Mouse (Mus musculus) neural tube, embryonic 10.5 days (tissue): ENCODE measurements around the gene Wdr26.

Experiments used
- DNase-seq: peaks from one replicate; pipeline ENCODE4 v3.0.0-alpha.2; 2017; ENCODE audit warnings: low spot score; ENCODE audit errors: extremely low spot score

The Wdr26 gene

DNA sequence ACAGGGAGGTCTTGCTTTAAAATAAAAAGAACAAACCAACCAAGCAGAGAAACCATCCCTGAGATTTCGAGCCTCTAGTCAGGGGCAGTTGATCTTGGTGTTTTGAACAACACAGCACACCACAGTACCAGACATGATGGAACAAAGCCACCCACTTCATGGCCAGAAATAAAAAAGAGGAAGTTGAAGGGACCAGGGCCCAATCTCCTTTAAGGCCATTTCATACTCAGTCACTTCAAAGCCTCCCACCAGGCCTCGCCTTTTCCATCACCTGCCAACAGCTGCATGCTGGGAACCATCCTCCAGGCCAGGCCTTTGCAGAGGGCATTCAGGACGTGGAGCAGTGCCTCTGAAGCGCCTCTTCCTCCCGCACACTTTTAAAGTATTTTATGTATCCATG is 25.5 kb upstream of the Wdr26 start:
- DNase-seq = no peak

DNA sequence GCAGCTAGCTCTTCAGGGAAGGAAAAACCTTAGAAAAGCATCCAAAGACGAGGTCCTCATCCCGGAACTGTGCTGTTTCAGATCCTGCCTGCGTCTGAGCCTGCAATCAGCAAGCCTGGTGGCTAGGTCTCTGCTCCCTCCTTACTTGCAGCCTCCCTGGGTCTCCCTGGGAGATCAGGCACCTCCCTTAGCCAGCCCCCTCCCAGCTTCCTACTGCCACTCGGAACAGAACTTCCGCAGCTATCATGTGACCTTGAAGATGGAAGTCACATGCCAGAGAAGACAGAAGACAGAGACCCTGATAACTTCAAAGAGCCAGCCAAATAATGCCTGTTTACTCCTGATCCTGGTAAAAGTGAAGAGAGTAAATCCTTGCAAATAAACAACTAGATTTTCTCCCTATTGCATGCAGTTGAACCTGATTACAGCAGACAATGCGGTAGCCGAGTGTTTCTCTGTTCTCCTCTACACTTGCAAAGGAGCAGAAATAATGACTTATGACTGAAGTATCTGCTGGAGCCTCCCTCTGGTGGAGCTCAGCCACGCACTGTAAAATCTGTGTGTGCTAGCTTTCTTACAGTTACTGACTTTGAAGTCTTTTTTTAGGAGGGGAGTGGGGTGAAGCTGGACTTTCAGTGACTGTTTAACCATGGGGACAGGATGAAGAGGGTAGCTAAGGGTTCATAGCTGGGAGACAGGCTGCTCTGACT is 22.7 kb upstream of the Wdr26 start:
- no peak for DNase-seq

DNA sequence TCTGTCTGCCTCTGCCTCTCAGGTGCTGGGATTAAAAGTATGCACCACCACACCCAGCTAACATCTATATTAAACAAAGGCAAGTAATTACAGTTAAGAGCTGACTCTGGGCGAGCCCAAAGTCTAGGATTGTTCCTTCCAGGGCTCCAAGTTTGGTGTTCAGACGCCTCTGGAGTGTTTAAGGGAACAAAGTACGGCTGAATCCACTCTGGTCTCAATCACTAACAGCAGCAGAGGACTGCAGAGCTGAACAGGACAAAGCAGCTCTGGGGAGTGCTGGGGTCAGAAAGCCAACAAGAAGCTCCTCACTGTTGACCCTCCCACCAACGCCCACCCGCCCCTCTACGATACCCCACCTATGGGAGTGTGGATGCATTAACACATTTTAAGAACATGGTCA is 21.9 kb upstream of the Wdr26 start:
- DNase-seq = no peak

- DNase-seq = peak; percentile 69
These were observed 20.7 kb upstream of the Wdr26 start for GRCm38 (mm10) chr1:181232307-181233027.

- DNase-seq = no peak
These were observed 20.0 kb upstream of the Wdr26 start for GRCm38 (mm10) chr1:181231821-181232220.

DNA sequence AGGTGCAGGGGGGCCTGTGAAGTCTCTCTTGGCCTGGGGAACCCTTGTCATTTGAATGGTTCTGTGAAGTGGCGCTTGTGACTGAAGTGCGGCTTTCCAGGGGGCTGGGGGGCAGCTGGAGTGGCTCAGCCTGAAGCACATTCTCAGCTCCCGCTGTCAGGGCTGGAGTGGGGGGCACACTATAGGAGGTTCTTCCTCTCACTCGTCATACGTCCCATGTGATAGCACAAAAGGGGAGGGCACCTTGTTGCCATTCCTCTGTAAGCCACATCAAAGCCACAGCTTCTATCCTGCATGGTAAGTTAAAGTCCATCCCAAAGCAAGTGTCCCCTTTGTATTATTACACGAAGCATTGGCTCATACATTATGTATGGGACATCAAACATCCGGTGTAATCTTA is 19.5 kb upstream of the Wdr26 start:
- no peak for DNase-seq

- no peak for DNase-seq
These were observed 18.9 kb upstream of the Wdr26 start for GRCm38 (mm10) chr1:181230731-181231148.

DNA sequence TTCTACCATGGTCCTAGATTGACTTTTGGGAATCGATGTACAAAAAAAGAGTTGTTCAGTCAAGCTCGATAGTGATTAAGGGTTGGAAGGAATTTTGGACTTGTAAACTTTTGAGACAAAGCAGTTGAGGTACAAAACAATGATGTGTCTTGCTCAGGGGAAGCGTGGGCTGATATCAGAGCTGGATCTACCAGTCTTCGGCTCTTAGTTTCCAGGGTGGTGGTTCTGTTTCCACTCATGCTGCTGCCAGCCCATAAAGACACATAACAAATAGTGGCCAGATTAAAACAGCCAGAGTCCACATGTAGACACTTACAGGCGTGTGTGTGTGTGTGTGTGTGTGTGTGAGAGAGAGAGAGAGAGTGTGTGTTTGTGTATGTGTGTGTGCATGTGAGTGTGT is 17.2 kb upstream of the Wdr26 start:
- DNase-seq = no peak

- DNase-seq = no peak
These were observed 16.8 kb upstream of the Wdr26 start for GRCm38 (mm10) chr1:181228591-181228990.

- DNase-seq = no peak
These were observed 16.0 kb upstream of the Wdr26 start for GRCm38 (mm10) chr1:181227804-181228203.

GRCm38 (mm10) chr1:181226850-181227249 is 15.0 kb upstream of the Wdr26 start:
- no peak for DNase-seq

DNA sequence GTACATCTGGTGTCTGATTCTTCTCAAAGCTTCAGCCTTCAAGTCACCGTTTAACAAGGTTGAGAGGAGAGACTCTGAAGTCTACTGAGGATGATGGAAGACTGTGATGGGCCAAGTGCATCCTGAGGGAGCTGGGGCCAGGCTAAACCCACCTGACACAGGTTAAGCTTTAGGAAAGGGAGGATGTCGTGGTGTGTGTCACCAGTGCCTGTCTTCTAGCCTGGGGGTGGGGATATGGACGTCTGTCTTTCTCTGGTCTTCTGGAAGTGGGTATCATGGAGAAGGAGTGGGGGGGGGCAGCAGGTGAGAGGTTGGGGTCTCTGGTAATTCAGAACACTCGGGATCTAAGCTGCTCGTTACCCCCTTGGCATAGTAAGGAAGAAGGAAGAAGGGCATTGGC is 13.5 kb upstream of the Wdr26 start:
- no peak for DNase-seq

DNA sequence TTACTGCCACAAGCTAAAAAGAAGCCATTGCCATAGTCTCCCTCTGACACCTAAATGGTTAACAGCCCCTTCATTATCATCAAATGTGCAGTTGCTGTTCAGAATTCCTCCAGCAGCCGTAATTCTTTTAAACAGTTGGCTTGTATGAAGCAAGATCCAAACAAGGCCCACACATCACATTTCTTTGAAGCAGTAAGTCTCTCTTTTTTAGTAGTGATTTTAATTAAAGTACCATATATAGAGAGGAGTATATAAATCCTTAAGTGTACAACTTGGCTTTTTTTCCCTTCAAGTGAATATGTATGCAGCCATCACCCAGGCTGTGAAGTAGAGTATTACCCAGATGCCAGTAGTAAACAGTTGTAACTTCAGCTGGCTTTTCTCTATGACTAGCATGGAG is 10.2 kb upstream of the Wdr26 start:
- no peak for DNase-seq

GRCm38 (mm10) chr1:181216315-181216714 is 4.5 kb upstream of the Wdr26 start:
- no peak for DNase-seq

DNA sequence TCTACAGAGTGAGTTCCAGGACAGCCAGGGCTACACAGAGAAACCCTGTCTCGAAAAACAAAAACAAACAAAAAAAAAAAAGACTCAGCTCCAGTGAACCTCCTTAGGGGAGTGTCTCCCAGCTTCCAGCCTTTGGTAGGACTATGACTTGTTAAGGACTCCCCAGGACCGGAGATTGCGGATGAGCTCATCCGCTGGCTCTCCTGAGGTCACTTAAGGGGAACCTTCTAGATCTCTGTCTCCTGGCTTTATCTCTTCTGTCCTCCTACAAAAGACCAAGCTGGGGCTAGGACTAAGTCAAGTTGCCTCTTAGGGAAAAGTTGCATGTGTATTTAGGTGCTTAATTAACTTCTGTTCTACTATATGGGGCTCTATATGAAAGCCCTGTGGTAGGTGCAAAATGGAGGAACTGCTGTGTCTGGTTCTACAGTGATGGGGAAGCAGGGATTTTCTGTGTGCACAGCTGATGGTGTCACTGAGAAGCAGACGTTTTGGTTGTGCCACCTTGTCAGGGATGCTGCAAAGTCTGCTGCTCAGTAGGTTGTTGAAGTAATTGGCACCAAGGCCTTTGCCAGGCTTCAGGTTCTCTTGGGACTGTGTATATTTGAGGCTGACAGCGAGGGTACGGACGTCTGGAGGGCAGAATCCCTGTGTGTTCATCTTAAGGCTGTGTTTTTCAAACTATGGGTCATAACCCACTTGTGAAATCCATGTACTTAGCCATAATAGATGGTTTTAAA is 2.7 kb upstream of the Wdr26 start:
- no peak for DNase-seq

DNA sequence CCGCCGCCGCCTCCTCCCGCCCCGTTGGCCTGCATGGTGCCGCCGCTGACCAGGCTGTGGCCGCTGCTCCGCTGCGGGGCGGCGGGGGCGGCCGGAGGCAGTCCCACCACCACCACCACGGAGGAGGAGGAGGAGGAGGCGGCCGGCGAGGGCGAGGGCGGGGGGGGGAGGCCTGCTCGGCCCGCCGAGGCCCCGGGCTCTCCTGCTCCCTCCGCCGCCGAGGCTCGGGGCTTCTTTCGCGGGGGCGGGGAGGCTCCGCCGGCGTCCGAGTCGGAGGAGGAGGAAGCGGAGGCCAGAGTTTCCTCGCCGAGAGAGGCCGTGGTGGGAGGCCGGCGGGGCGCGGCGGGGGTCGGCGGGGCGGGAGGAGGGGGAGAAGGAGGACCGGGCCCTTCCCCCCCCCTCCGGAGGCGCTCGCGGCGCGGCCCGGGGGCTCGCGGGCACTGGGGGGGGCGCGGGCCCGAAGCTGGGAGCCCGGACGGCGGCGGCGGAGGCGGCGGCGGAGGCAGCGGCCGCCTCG is 340 bp downstream of the Wdr26 start:
- DNase-seq = no peak

GRCm38 (mm10) chr1:181210601-181211402 is 999 bp downstream of the Wdr26 start:
- peak; percentile 58 for DNase-seq

GRCm38 (mm10) chr1:181210147-181210546 is 1.7 kb downstream of the Wdr26 start:
- no peak for DNase-seq

GRCm38 (mm10) chr1:181199446-181199845 is 12.4 kb downstream of the Wdr26 start:
- no peak for DNase-seq

- DNase-seq = no peak
These were observed 22.9 kb downstream of the Wdr26 start for GRCm38 (mm10) chr1:181188925-181189324.

DNA sequence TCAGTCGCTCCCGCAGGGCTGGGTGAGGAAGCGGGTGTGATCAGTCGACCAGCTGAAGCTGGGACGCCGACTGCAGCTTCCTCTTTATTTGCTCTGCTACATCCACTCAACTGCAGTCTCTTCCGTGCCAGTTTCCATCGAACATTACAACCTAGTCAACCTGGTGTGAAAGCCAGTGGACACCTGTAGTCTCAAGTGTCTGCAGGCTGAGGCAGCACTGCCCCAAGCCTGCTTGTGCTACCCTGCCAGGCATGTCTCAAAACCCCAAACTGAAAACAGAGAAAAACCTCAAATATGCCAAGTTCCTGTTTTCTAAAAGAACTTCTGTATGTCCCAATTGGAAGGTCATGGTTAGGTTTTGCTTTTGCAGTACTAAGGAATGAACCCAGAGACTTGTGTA is 41.6 kb downstream of the Wdr26 start:
- no peak for DNase-seq
